Mouse (Mus musculus) embryonic facial prominence, embryonic 15.5 days (tissue): ENCODE measurements at regions not wholly inside any gene's neighbourhood (a gene's known extent, or its start where the extent isn't known, plus 50 kb on each side); places are given as distances from the start of the nearest gene placed in this dataset.

Experiments
- ATAC-seq: fragments of 200-750 bp; cut with Nextera tagmentation; 2 replicates; pipeline ENCODE4 v1.8.0; 2017; ENCODE audit warnings: low read depth, moderate TSS enrichment; ENCODE audit not compliant: insufficient number of reproducible peaks, low FRiP score, low TSS enrichment
- H3K27ac ChIP-seq: fragments of 300-500 bp; sonication (generic); replicated peaks from 2 replicates; pipeline ENCODE4 v1.5.1; 2015; ENCODE audit warnings: mild to moderate bottlenecking, inconsistent platforms
- H3K27me3 ChIP-seq: fragments of 300-500 bp; sonication (generic); 2 replicates; pipeline ENCODE4 v1.6.1; 2015; ENCODE audit warnings: inconsistent platforms
- H3K36me3 ChIP-seq: fragments of 300-500 bp; sonication (generic); 2 replicates; pipeline ENCODE4 v1.6.1; 2015; ENCODE audit warnings: mild to moderate bottlenecking, inconsistent platforms
- H3K4me1 ChIP-seq: fragments of 300-500 bp; sonication (generic); 2 replicates; pipeline ENCODE4 v1.6.1; 2015; ENCODE audit warnings: inconsistent platforms
- H3K4me2 ChIP-seq: fragments of 300-500 bp; sonication (generic); replicated peaks from 2 replicates; pipeline ENCODE4 v1.6.1; 2015; ENCODE audit warnings: mild to moderate bottlenecking, inconsistent platforms
- H3K4me3 ChIP-seq: fragments of 300-500 bp; sonication (generic); replicated peaks from 2 replicates; pipeline ENCODE4 v1.5.1; 2015; ENCODE audit warnings: mild to moderate bottlenecking, inconsistent platforms
- H3K9ac ChIP-seq: fragments of 300-500 bp; sonication (generic); 2 replicates; pipeline ENCODE4 v1.6.1; 2015; ENCODE audit warnings: inconsistent platforms
- H3K9me3 ChIP-seq: fragments of 300-500 bp; sonication (generic); replicated peaks from 2 replicates; pipeline ENCODE4 v1.6.1; 2016; ENCODE audit warnings: inconsistent platforms
- WGBS: fragments of 180-500 bp; shearing (Covaris S2); methylation state at CpG from one replicate; pipeline ENCODE4 v1.1.7; 2015; 5-methylcytosine and 5-hydroxymethylcytosine counted together

- H3K9me3 ChIP-seq = no peaks in the 10 kb centered on the region
- no peaks in the 10 kb centered on the region for H3K4me1 ChIP-seq
- ATAC-seq = no peak
- H3K4me2 ChIP-seq = no peak overlapping the region
- 88% methylated on average over 2 of the region's 2 CpGs for WGBS
- H3K27ac ChIP-seq = no peak overlapping the region
- H3K36me3 ChIP-seq = no peaks in the 10 kb centered on the region
- no peak overlapping the region for H3K9ac ChIP-seq
- no peaks in the 10 kb centered on the region for H3K27me3 ChIP-seq
- H3K4me3 ChIP-seq = no peak overlapping the region
These were observed 322.4 kb upstream of the Adamts16 start for GRCm38 (mm10) chr13:71164012-71164411.

- no peak overlapping the region for H3K27ac ChIP-seq
These were observed 321.3 kb upstream of the Adamts16 start for GRCm38 (mm10) chr13:71162952-71163351.

GRCm38 (mm10) chr13:71158300-71158860, 316.8 kb upstream of the Adamts16 start:
- 36% methylated on average over 13 of the region's 13 CpGs for WGBS
- Histone ChIP-seq H3K4me3 (no peak overlapping the region), H3K27ac (no peak overlapping the region), H3K4me1 (no peaks in the 10 kb centered on the region), H3K36me3 (no peaks in the 10 kb centered on the region), H3K27me3 (no peaks in the 10 kb centered on the region; the same call in 1 of the 2 replicates), H3K9me3 (no peaks in the 10 kb centered on the region), H3K4me2 (no peak overlapping the region; the same call in 1 of the 2 replicates), H3K9ac (no peak overlapping the region)
- no peak for ATAC-seq

More at GRCm38 (mm10) chr13:71162952-71163351, 321.3 kb upstream of the Adamts16 start:
- Histone ChIP-seq H3K9ac (no peak overlapping the region), H3K4me2 (no peak overlapping the region), H3K9me3 (no peaks in the 10 kb centered on the region), H3K4me3 (no peak overlapping the region), H3K36me3 (no peaks in the 10 kb centered on the region), H3K27me3 (no peaks in the 10 kb centered on the region; the same call in 1 of the 2 replicates), H3K4me1 (no peaks in the 10 kb centered on the region)
- 73% methylated on average over 2 of the region's 2 CpGs for WGBS
- ATAC-seq = no peak

DNA sequence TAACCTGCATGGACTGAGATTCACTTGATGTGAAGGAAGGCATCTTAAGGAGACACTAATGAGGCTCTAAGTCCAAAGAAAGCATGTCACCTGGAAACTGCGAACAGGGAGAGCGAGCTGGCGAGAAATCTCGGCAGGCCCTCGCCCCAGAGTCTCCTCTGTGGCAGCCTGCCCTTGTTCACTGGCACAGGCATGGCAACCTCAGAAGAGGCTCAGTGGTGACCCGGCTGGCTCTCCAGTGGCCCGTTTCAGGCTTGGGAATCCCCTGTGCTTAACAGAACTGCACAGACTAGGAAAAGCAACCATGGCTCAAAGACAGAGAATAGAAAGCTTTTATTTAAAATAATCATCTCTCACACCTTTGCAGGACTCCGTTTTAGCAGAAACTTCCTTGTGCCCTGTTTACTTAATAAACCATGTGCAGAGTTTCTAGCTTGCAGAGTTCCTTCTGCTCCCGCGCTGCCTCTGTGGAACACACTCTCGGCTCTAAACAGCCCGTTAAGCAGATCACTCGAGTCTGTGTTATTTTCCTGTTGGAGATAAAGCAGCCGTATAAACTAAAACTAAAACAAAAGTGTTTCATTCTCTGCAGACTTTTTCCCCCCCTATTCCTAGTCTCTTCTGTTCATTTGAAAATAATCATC, 316.2 kb upstream of the Adamts16 start:
- Histone ChIP-seq H3K9me3 (no peaks in the 10 kb centered on the region), H3K36me3 (no peaks in the 10 kb centered on the region), H3K27me3 (no peaks in the 10 kb centered on the region; the same call in 1 of the 2 replicates), H3K4me1 (no peaks in the 10 kb centered on the region), H3K27ac (no peak overlapping the region), H3K9ac (no peak overlapping the region), H3K4me3 (no peak overlapping the region), H3K4me2 (no peak overlapping the region)
- no peak for ATAC-seq
- WGBS = 61% methylated on average over 14 of the region's 14 CpGs

DNA sequence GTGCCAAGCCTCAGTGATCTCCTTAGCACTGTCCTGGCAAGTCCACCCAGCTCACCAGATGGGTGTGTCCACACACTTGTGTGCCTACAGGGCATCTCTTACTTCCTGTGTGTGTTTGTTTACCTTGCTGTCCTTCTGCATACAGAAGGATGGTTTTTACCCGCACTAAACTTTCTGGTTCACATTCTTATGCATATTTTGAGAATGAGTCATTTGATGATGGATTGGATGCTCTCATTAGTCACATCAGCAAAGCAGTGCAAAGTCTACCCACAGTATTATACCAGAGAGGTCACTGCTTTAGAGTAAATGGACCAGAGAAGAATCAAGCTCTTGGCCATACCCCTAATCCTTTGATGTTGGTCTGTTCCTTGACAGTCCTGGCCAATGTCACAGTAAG, 308.5 kb upstream of the Adamts16 start:
- no peak for ATAC-seq
- no peak overlapping the region for H3K9ac ChIP-seq
- H3K27ac ChIP-seq = no peak overlapping the region
- no peaks in the 10 kb centered on the region for H3K36me3 ChIP-seq
- H3K9me3 ChIP-seq = no peaks in the 10 kb centered on the region
- no peaks in the 10 kb centered on the region for H3K27me3 ChIP-seq
- H3K4me3 ChIP-seq = no peak overlapping the region
- no peak overlapping the region for H3K4me2 ChIP-seq
- H3K4me1 ChIP-seq = no peaks in the 10 kb centered on the region
- WGBS = 23% methylated on average over 1 of the region's 1 CpGs

DNA sequence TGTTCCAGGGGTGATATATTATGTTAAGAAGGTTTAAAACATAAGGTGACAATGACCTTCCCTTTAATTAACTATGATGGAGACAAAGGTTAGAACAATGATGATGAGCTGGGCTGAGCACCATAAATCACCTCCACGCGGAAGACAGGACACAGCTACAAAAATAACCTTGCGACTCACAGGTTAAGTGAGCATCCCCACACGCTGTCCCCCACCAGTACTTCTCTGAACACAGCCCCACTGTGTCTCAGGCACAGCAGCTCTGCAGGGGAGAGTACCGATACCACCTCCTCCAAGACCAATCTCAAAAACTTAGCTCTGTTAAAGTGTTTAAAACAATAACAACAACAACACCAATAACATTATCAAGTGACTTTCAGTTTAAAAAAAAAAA, 307.7 kb upstream of the Adamts16 start:
- Histone ChIP-seq H3K9me3 (no peaks in the 10 kb centered on the region), H3K27ac (no peak overlapping the region), H3K27me3 (no peaks in the 10 kb centered on the region), H3K4me3 (no peak overlapping the region), H3K36me3 (no peaks in the 10 kb centered on the region), H3K4me1 (no peaks in the 10 kb centered on the region), H3K4me2 (no peak overlapping the region), H3K9ac (no peak overlapping the region)
- WGBS = 64% methylated on average over 5 of the region's 5 CpGs
- no peak for ATAC-seq

- H3K4me2 ChIP-seq = no peak overlapping the region
- ATAC-seq = no peak
- no peaks in the 10 kb centered on the region for H3K4me1 ChIP-seq
- H3K9me3 ChIP-seq = no peaks in the 10 kb centered on the region
- whole genome bisulfite sequencing = 32% methylated on average over 8 of the region's 8 CpGs
- H3K27me3 ChIP-seq = no peaks in the 10 kb centered on the region
- no peak overlapping the region for H3K4me3 ChIP-seq
- no peaks in the 10 kb centered on the region for H3K36me3 ChIP-seq
- no peak overlapping the region for H3K27ac ChIP-seq
- no peak overlapping the region for H3K9ac ChIP-seq
These were observed 307.1 kb upstream of the Adamts16 start for GRCm38 (mm10) chr13:71148491-71149302.

DNA sequence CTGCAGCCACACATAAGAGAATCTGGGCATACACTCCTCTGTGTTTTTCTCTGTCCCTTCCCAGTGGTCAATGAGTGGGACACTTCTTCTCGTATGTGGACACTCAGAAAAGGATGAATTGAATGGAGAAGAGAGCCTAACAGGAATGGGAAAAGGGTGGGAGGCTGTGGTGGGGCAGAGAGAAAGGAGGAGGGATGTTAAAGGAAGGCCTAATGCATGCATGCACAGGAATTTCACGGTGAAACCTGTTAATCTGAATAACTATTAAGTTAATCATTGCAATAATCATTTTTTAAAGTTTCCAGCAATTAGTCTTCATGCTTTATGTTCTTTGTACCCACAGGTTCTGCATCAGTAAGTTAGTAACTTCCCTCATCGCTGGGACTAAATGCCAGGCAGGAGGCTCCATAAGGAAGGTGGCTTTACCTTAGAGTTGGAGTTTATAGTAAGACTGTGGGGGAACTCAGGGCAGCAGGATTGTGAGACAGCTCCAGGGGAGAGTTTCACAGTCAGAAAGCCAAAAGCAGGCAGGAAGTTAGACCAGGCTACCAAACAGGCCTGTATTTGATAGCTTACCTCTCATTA, 305.3 kb upstream of the Adamts16 start:
- H3K27ac ChIP-seq = no peak overlapping the region
- no peak overlapping the region for H3K4me2 ChIP-seq
- no peak overlapping the region for H3K9ac ChIP-seq
- H3K36me3 ChIP-seq = no peaks in the 10 kb centered on the region
- H3K27me3 ChIP-seq = no peaks in the 10 kb centered on the region
- H3K9me3 ChIP-seq = no peaks in the 10 kb centered on the region
- no peak for ATAC-seq
- H3K4me3 ChIP-seq = no peak overlapping the region
- H3K4me1 ChIP-seq = no peaks in the 10 kb centered on the region
- 77% methylated on average over 3 of the region's 3 CpGs for WGBS

DNA sequence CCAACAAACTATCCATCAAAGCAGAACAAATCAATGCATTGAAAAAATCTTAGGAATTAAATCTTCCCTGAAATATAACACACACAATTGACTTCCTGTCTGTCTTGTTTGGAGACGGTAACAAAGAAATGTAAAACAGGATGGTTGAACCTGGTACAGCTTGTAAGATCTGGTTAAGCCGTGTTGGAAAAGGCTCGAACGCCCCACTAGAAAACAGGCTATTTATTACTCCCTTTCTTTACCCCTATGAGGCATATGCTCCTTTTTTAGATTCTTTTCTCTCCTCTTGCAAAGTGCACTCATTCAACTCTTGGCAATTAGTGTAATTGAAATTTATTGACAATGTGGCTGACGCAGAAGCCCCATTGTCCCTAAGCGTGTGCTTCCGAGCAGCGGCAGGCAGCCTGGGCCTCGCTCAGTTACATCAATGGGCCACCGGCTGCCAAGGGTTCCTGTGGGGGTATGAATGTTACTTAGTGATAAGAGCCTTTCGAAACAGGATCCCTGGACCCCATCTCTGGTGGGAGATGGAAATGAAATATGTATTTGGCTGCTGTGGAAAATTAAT, 297.2 kb upstream of the Adamts16 start:
- Histone ChIP-seq H3K36me3 (no peaks in the 10 kb centered on the region), H3K4me2 (no peak overlapping the region), H3K4me3 (no peak overlapping the region), H3K9me3 (no peaks in the 10 kb centered on the region), H3K27me3 (no peaks in the 10 kb centered on the region), H3K9ac (no peak overlapping the region), H3K4me1 (no peaks in the 10 kb centered on the region), H3K27ac (no peak overlapping the region)
- no peak for ATAC-seq
- 61% methylated on average over 11 of the region's 11 CpGs for WGBS

- no peak for ATAC-seq
- Histone ChIP-seq H3K9ac (no peak overlapping the region), H3K27ac (no peak overlapping the region), H3K4me1 (no peaks in the 10 kb centered on the region), H3K9me3 (no peaks in the 10 kb centered on the region), H3K4me3 (no peak overlapping the region), H3K27me3 (no peaks in the 10 kb centered on the region), H3K36me3 (no peaks in the 10 kb centered on the region), H3K4me2 (no peak overlapping the region)
- WGBS = 66% methylated on average over 5 of the region's 5 CpGs
These were observed 294.5 kb upstream of the Adamts16 start for GRCm38 (mm10) chr13:71135940-71136632.

DNA sequence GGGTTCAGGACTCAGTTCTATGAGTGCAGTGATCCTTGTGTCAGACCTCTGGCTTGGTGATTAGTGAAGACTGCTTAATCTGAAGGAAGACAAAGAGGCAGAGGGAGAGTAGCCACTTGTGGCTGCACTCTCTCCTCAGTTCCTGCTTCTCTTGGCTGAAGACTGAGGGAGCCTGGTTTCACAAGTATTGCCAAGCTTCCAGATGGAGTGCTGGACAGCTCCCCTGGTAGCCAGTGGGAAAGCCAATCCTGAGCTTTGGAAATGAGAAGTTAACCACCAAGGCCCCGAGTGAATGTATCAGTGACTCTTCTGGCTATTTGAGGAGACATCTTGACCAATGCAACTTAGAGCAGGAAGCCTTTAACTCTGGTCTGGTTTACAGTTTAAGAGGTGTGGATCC, 279.9 kb upstream of the Adamts16 start:
- no peaks in the 10 kb centered on the region for H3K4me1 ChIP-seq
- no peaks in the 10 kb centered on the region for H3K36me3 ChIP-seq
- no peaks in the 10 kb centered on the region for H3K27me3 ChIP-seq
- no peak overlapping the region for H3K4me2 ChIP-seq
- no peak overlapping the region for H3K27ac ChIP-seq
- ATAC-seq = no peak
- H3K9me3 ChIP-seq = no peaks in the 10 kb centered on the region
- no peak overlapping the region for H3K9ac ChIP-seq
- H3K4me3 ChIP-seq = no peak overlapping the region
- WGBS = 8% methylated on average over 1 of the region's 1 CpGs
